Mouse (Mus musculus) fibroblast of lung, adult 2 months (primary cell): ENCODE results near the gene Xlr5a.
"Not testable (repeated sequence)": the region's sequence is repeated elsewhere in the genome, so short reads cannot be mapped to it uniquely, and the experiment has no call there.

Experiments used
- DNase-seq: peaks from one replicate; pipeline ENCODE4 v3.0.0-alpha.2; 2011; ENCODE audit warnings: low read depth

The Xlr5a gene

GRCm38 (mm10) chrX:73143218-73143618 lies 149.6 kb downstream of the Xlr5a start:
- not testable (repeated sequence) for DNase-seq

GRCm38 (mm10) chrX:73122859-73123829 lies 169.6 kb downstream of the Xlr5a start:
- DNase-seq, result not testable (repeated sequence)

- DNase-seq, result not testable (repeated sequence)
These were observed 176.0 kb downstream of the Xlr5a start, which contains the start of gene Gm14685 for GRCm38 (mm10) chrX:73116747-73117146. Gene Gm14685, plus strand, starts transcription at chrX:73117047.

GRCm38 (mm10) chrX:73096941-73097508 lies 195.8 kb downstream of the Xlr5a start, which contains the start of gene Xlr3a:
Gene Xlr3a, minus strand, starts transcription at chrX:73097095.
- not testable (repeated sequence) for DNase-seq

- not testable (repeated sequence) for DNase-seq
These were observed 210.3 kb downstream of the Xlr5a start, which contains the start of gene Xlr4a for GRCm38 (mm10) chrX:73082267-73083055. Gene Xlr4a, minus strand, starts transcription at chrX:73082478.

- not testable (repeated sequence) for DNase-seq
These were observed 225.9 kb downstream of the Xlr5a start for GRCm38 (mm10) chrX:73066765-73067312.

- no peak for DNase-seq
These were observed 228.4 kb downstream of the Xlr5a start, which contains the start of gene Pnma3 for GRCm38 (mm10) chrX:73064415-73064793. Gene Pnma3, plus strand, starts transcription at chrX:73064787.

- DNase-seq, result no peak
These were observed 229.0 kb downstream of the Xlr5a start for GRCm38 (mm10) chrX:73063512-73064414.

GRCm38 (mm10) chrX:73062323-73062722 lies 230.5 kb downstream of the Xlr5a start:
- DNase-seq, result no peak

GRCm38 (mm10) chrX:73061528-73061927 lies 231.2 kb downstream of the Xlr5a start:
- no peak for DNase-seq
